Mouse (Mus musculus): ENCODE measurements at regions not wholly inside any gene's neighbourhood (a gene's known extent, or its start where the extent isn't known, plus 50 kb on each side); places are given as distances from the start of the nearest gene placed in this dataset.

GRCm38 (mm10) chr19:6660723-6661507 lies 118.1 kb upstream of the Slc22a12 start:
- TF ChIP-seq CTCF (IDR thresholded peaks at IDR 0.05; ENCODE audit: low read depth) (no peak), EP300 (optimal IDR thresholded peaks at IDR 0.05) (no peak)
